In the genomic region with DNA sequence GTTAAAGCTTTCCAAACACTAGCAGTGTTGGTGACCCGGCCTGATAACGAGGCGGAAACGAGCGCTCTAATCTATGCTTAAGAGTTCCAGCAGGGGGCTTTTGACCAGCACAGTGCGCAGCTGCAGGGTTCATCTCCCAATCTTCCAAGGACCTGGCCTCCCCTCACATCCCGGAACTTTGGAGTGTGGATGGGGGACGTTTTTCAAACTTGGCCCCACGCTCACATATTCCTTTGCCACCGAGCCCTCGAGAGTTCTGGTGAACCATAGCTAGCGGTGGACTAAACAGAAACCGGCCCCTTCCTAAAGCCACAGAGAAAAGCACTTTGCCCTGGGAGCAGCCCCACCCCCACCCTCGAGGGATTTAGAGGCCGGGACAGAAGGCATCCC, we compare ENCODE assay signal across 8 mouse cellular contexts. TPM values are rescaled to one million over a fixed set of nuclear protein-coding genes. Genes with fewer than 3 reads are reported as not detected.
DNase-seq lines count a peak whose midpoint lies in the region; ATAC-seq and TF ChIP-seq lines count a peak whose summit lies in the region.

No protein-coding gene starts in this region.

- 3% methylated on average over 15 of the region's 15 CpGs for WGBS in forebrain, postnatal 0 days
- WGBS in hindbrain, embryonic 16.5 days: under 1% methylated on average over 15 of the region's 15 CpGs
- WGBS in liver, embryonic 15.5 days (ENCODE audit: insufficient replicate concordance): under 1% methylated on average over 15 of the region's 15 CpGs

- peak; percentile 81 for ATAC-seq in forebrain, postnatal 0 days
- ATAC-seq in hindbrain, embryonic 16.5 days: peak; percentile 67; the same call in 1 of the 2 replicates
- peak; percentile 51; the same call in 1 of the 2 replicates for ATAC-seq in liver, embryonic 15.5 days (ENCODE audit: insufficient read depth)

- TF ChIP-seq POLR2A in CH12.LX (IDR thresholded peaks at IDR 0.05; ENCODE audit: low read depth, low read length): peak; percentile 44

- H3K79me2 ChIP-seq in CH12.LX (replicated peaks; ENCODE audit: control insufficient read depth, extremely low read depth, insufficient read depth, poor library complexity, severe bottlenecking): peaks cover 8% of the 10 kb centered on the region

- in situ Hi-C loops in CH12.LX (cut with MboI; ENCODE audit: low pct_ligation_motif_present, low pct_unique_long_range_greater_than_20kb, low sequenced_read_pairs): no loop called here

- no peaks in the 10 kb centered on the region for H3K27me3 ChIP-seq in CH12.LX (replicated peaks)
- H3K27me3 ChIP-seq in forebrain, postnatal 0 days (ENCODE audit: insufficient read depth, low read length): peaks cover 45% of the 10 kb centered on the region
- peaks cover 30% of the 10 kb centered on the region for H3K27me3 ChIP-seq in hindbrain, embryonic 16.5 days (replicated peaks; ENCODE audit: control insufficient read depth, insufficient read depth, low read length)
- peaks cover 47% of the 10 kb centered on the region for H3K27me3 ChIP-seq in liver, embryonic 15.5 days

- no peak for TF ChIP-seq EP300 in CH12.LX (IDR thresholded peaks at IDR 0.05; ENCODE audit: low read length)

- TF ChIP-seq CTCF in CH12.LX (conservative IDR thresholded peaks at IDR 0.05 in 1 of 2, IDR thresholded peaks at IDR 0.05 in 1 of 2; ENCODE audit: low read depth in 2 of 2, low read length in 2 of 2): peak; percentile 64 to 65
- TF ChIP-seq CTCF in forebrain, postnatal 0 days (IDR thresholded peaks at IDR 0.05; ENCODE audit: low read depth): peak; percentile 58

- peak overlapping the region; percentile 83 for H3K9ac ChIP-seq in CH12.LX (ENCODE audit: insufficient read depth, low read depth)
- no peak overlapping the region for H3K9ac ChIP-seq in forebrain, postnatal 0 days
- H3K9ac ChIP-seq in hindbrain, embryonic 16.5 days (ENCODE audit: low read depth, low read length): 0 out of 2 replicates have a peak overlapping the region, but pooled peaks have one; percentile 35
- H3K9ac ChIP-seq in liver, embryonic 15.5 days: peak overlapping the region; percentile 46; the same call in 1 of the 2 replicates

- peak; percentile 73 for DNase-seq in CH12.LX (ENCODE audit: extremely low read depth)
- DNase-seq in ZHBTc4 (ENCODE audit: low read depth, low spot score): peak; percentile 88
- peak; percentile 21 for DNase-seq in forebrain, postnatal 0 days
- DNase-seq in natural killer cell, adult 2 months (ENCODE audit: low spot score in 2 of 2): peak; percentile 53 to 59
- DNase-seq in cerebellum, adult 11 months: no peak
- DNase-seq in right cerebral cortex, postnatal 14 days: no peak

- dilution Hi-C loops in CH12.LX (cut with MboI; ENCODE audit: extremely low pct_ligation_motif_present, extremely low pct_unique_long_range_greater_than_20kb, low sequenced_read_pairs): no loop called here

- peak overlapping the region; percentile 80 for H3K4me2 ChIP-seq in CH12.LX (ENCODE audit: insufficient read depth, low read depth, poor library complexity, severe bottlenecking)
- H3K4me2 ChIP-seq in forebrain, postnatal 0 days (ENCODE audit: low read depth): peak overlapping the region; percentile 73
- peak overlapping the region; percentile 80 for H3K4me2 ChIP-seq in hindbrain, embryonic 16.5 days (ENCODE audit: low read length)
- H3K4me2 ChIP-seq in liver, embryonic 15.5 days: peak overlapping the region; percentile 91

- peaks cover 3% of the 10 kb centered on the region for H3K9me3 ChIP-seq in CH12.LX (replicated peaks; ENCODE audit: low read length)
- no peaks in the 10 kb centered on the region for H3K9me3 ChIP-seq in forebrain, postnatal 0 days (ENCODE audit: low read length)
- H3K9me3 ChIP-seq in hindbrain, embryonic 16.5 days (ENCODE audit: control insufficient read depth, low read length): no peaks in the 10 kb centered on the region
- H3K9me3 ChIP-seq in liver, embryonic 15.5 days (replicated peaks): no peaks in the 10 kb centered on the region

- peak overlapping the region; percentile 67 for H3K27ac ChIP-seq in CH12.LX (ENCODE audit: insufficient read depth, low read depth)
- H3K27ac ChIP-seq in forebrain, postnatal 0 days (ENCODE audit: low read depth, low read length): no peak overlapping the region
- H3K27ac ChIP-seq in hindbrain, embryonic 16.5 days (ENCODE audit: low read depth, low read length): no peak overlapping the region
- H3K27ac ChIP-seq in liver, embryonic 15.5 days (replicated peaks): no peak overlapping the region

- H3K4me3 ChIP-seq in CH12.LX (replicated peaks in 1 of 3; ENCODE audit: low read depth in 2 of 3, low read length in 2 of 3, poor library complexity in 1 of 3): peak overlapping the region; percentile 65 to 73 (median 66)
- H3K4me3 ChIP-seq in forebrain, postnatal 0 days (ENCODE audit: low read depth, low read length): peak overlapping the region; percentile 34
- peak overlapping the region; percentile 43 for H3K4me3 ChIP-seq in hindbrain, embryonic 16.5 days (ENCODE audit: low read length)
- peak overlapping the region; percentile 64 for H3K4me3 ChIP-seq in liver, embryonic 15.5 days (replicated peaks)

- peaks cover 5 to 54% of the 10 kb centered on the region in 2 experiments; a peak in 3 of 4 replicates for H3K4me1 ChIP-seq in CH12.LX (ENCODE audit: control insufficient read depth in 1 of 2, insufficient read depth in 2 of 2)
- H3K4me1 ChIP-seq in forebrain, postnatal 0 days (ENCODE audit: insufficient read depth): no peaks in the 10 kb centered on the region
- H3K4me1 ChIP-seq in hindbrain, embryonic 16.5 days (ENCODE audit: control insufficient read depth, insufficient read depth, low read depth, low read length): peaks cover 13% of the 10 kb centered on the region
- peaks cover 16% of the 10 kb centered on the region for H3K4me1 ChIP-seq in liver, embryonic 15.5 days (replicated peaks)

- TF ChIP-seq RAD21 in CH12.LX (IDR thresholded peaks at IDR 0.05; ENCODE audit: low read depth, low read length): peak; percentile 14

- H3K36me3 ChIP-seq in CH12.LX (replicated peaks in 1 of 2; ENCODE audit: control insufficient read depth in 1 of 2, insufficient read depth in 1 of 2, low read length in 1 of 2): peaks cover 12 to 24% of the 10 kb centered on the region in 2 experiments
- no peaks in the 10 kb centered on the region for H3K36me3 ChIP-seq in forebrain, postnatal 0 days (ENCODE audit: insufficient read depth)
- H3K36me3 ChIP-seq in hindbrain, embryonic 16.5 days (ENCODE audit: control insufficient read depth, insufficient read depth, low read length): no peaks in the 10 kb centered on the region
- no peaks in the 10 kb centered on the region for H3K36me3 ChIP-seq in liver, embryonic 15.5 days (replicated peaks)

TF ChIP-seq in CH12.LX, 34 proteins besides CTCF, POLR2A, EP300 and RAD21 (continues in another document):
- no peak for TF ChIP-seq ZKSCAN1 (IDR thresholded peaks at IDR 0.05; ENCODE audit: borderline replicate concordance, low read depth, low read length)
- TF ChIP-seq MAFK (IDR thresholded peaks at IDR 0.05; ENCODE audit: insufficient replicate concordance, low read length): no peak
- peak; percentile 37; the same call in 1 of the 2 replicates for TF ChIP-seq TCF12 (IDR thresholded peaks at IDR 0.05; ENCODE audit: low read depth, low read length)
- 0 out of 2 replicates have a peak, but pooled peaks have one; percentile 18 for TF ChIP-seq UBTF (IDR thresholded peaks at IDR 0.05; ENCODE audit: low read depth, low read length)
- peak; percentile 73 for TF ChIP-seq ELF1 (IDR thresholded peaks at IDR 0.05; ENCODE audit: low read depth, low read length)
- TF ChIP-seq HCFC1 (IDR thresholded peaks at IDR 0.05; ENCODE audit: low read depth, low read length): peak; percentile 39; the same call in 1 of the 2 replicates
- TF ChIP-seq NRF1 (IDR thresholded peaks at IDR 0.05; ENCODE audit: low read depth, low read length): peak; percentile 88
- TF ChIP-seq CHD2 (IDR thresholded peaks at IDR 0.05; ENCODE audit: low read length): peak; percentile 61; the same call in 1 of the 2 replicates
- TF ChIP-seq SMC3 (IDR thresholded peaks at IDR 0.05; ENCODE audit: low read depth, low read length): peak; percentile 38
- TF ChIP-seq ZMIZ1 (IDR thresholded peaks at IDR 0.05; ENCODE audit: low read depth, low read length): no peak

RNA-seq across cellular contexts. Expression of a gene that starts 6.3 kb away (rescaled TPM):
- total RNA-seq in CH12.LX (2012; rRNA removed): not detected in 2 replicates
- total RNA-seq in CH12.LX (2014; rRNA removed): not detected in 2 replicates
- polyA plus RNA-seq in CH12.LX (2012; ENCODE audit: insufficient read length, low read depth): not detected in 2 replicates
- not detected in 2 replicates for total RNA-seq in forebrain, postnatal 0 days (2014; rRNA removed)
- polyA plus RNA-seq in forebrain, postnatal 0 days (2015; fragmentation: Nextera tagmentation; extraction: Ambion mirVana): not detected in 2 replicates
- polyA plus RNA-seq in hindbrain, embryonic 16.5 days (2015; fragmentation: Nextera tagmentation; extraction: Ambion mirVana): not detected in 2 replicates
- polyA plus RNA-seq in liver, embryonic 15.5 days (2015; fragmentation: Nextera tagmentation; extraction: Ambion mirVana): not detected in 2 replicates

RNA-seq across cellular contexts. Expression of a gene that starts 28.7 kb away (rescaled TPM):
- 0.13 and 0.38 TPM in 2 replicates for total RNA-seq in CH12.LX (2012; rRNA removed)
- not detected in 2 replicates for total RNA-seq in CH12.LX (2014; rRNA removed)
- polyA plus RNA-seq in CH12.LX (2012; ENCODE audit: insufficient read length, low read depth): 0.21 and 0.33 TPM in 2 replicates
- 1.6 and 2.7 TPM in 2 replicates for total RNA-seq in forebrain, postnatal 0 days (2014; rRNA removed)
- 1.3 and 2.0 TPM in 2 replicates for polyA plus RNA-seq in forebrain, postnatal 0 days (2015; fragmentation: Nextera tagmentation; extraction: Ambion mirVana)
- 1.1 and 1.2 TPM in 2 replicates for polyA plus RNA-seq in hindbrain, embryonic 16.5 days (2015; fragmentation: Nextera tagmentation; extraction: Ambion mirVana)
- not detected in 2 replicates for polyA plus RNA-seq in liver, embryonic 15.5 days (2015; fragmentation: Nextera tagmentation; extraction: Ambion mirVana)

RNA-seq across cellular contexts. Expression of a gene that starts 42.5 kb away (rescaled TPM):
- total RNA-seq in CH12.LX (2012; rRNA removed): 61.4 and 63.7 TPM in 2 replicates
- total RNA-seq in CH12.LX (2014; rRNA removed): 46.5 and 51.0 TPM in 2 replicates
- polyA plus RNA-seq in CH12.LX (2012; ENCODE audit: insufficient read length, low read depth): 43.7 and 46.3 TPM in 2 replicates
- 2.6 and 3.4 TPM in 2 replicates for total RNA-seq in forebrain, postnatal 0 days (2014; rRNA removed)
- 0.47 TPM in 2 replicates for polyA plus RNA-seq in forebrain, postnatal 0 days (2015; fragmentation: Nextera tagmentation; extraction: Ambion mirVana)
- 2.8 and 3.1 TPM in 2 replicates for polyA plus RNA-seq in hindbrain, embryonic 16.5 days (2015; fragmentation: Nextera tagmentation; extraction: Ambion mirVana)
- 1.1 and 1.3 TPM in 2 replicates for polyA plus RNA-seq in liver, embryonic 15.5 days (2015; fragmentation: Nextera tagmentation; extraction: Ambion mirVana)

RNA-seq across cellular contexts. Expression of a gene that starts 55.4 kb away (rescaled TPM):
- total RNA-seq in CH12.LX (2012; rRNA removed) (2.7 and 4.0 TPM in 2 replicates), CH12.LX (2014; rRNA removed) (2.0 and 2.3 TPM in 2 replicates)
- 4.6 and 5.0 TPM in 2 replicates for polyA plus RNA-seq in CH12.LX (2012; ENCODE audit: insufficient read length, low read depth)
- 28.9 and 48.4 TPM in 2 replicates for total RNA-seq in forebrain, postnatal 0 days (2014; rRNA removed)
- 7.1 and 10.0 TPM in 2 replicates for polyA plus RNA-seq in forebrain, postnatal 0 days (2015; fragmentation: Nextera tagmentation; extraction: Ambion mirVana)
- polyA plus RNA-seq in hindbrain, embryonic 16.5 days (2015; fragmentation: Nextera tagmentation; extraction: Ambion mirVana): 16.5 and 19.0 TPM in 2 replicates
- polyA plus RNA-seq in liver, embryonic 15.5 days (2015; fragmentation: Nextera tagmentation; extraction: Ambion mirVana): not detected in 2 replicates

Comparison
In these comparisons a context has a peak if more than half of its experiments do, and no peak if none do; other contexts are left out.
1. DNase-seq: peak in CH12.LX (single experiment), ZHBTc4 (single experiment), forebrain, postnatal 0 days (single experiment) and natural killer cell, adult 2 months (2 of 2); none in cerebellum, adult 11 months (single experiment) and right cerebral cortex, postnatal 14 days (single experiment).
2. RNA of a gene that starts 42.5 kb away (polyA plus RNA-seq): 43.7 to 46.3 TPM in CH12.LX; 2.8 to 3.1 TPM in hindbrain, embryonic 16.5 days, 1.1 to 1.3 TPM in liver, embryonic 15.5 days and 0.47 TPM in forebrain, postnatal 0 days; every median in the first group is over 10 times any median in the second.
3. Peak in every context shown above with its lines, with median percentiles within 50 percentile points of each other: H3K4me2 ChIP-seq, H3K4me3 ChIP-seq and ATAC-seq.